Mouse (Mus musculus) liver, embryonic 15.5 days (tissue): ENCODE data around the gene Susd2. TPM values are rescaled to one million over a fixed set of nuclear protein-coding genes. Genes with fewer than 3 reads are reported as not detected.

Experiments used
- ATAC-seq: fragments of 200-750 bp; cut with Nextera tagmentation; 2 replicates; pipeline ENCODE4 v1.8.0; 2017; ENCODE audit warnings: moderate number of reproducible peaks, mild to moderate bottlenecking, moderate library complexity; ENCODE audit not compliant: insufficient read depth
- H3K27ac ChIP-seq: fragments of 300-500 bp; sonication (generic); replicated peaks from 2 replicates; pipeline ENCODE4 v1.5.1; 2015; ENCODE audit warnings: mild to moderate bottlenecking, inconsistent platforms
- H3K27me3 ChIP-seq: fragments of 300-500 bp; sonication (generic); 2 replicates; pipeline ENCODE4 v1.6.1; 2015; ENCODE audit warnings: mild to moderate bottlenecking, inconsistent platforms
- H3K36me3 ChIP-seq: fragments of 300-500 bp; sonication (generic); replicated peaks from 2 replicates; pipeline ENCODE4 v1.6.1; 2015; ENCODE audit warnings: moderate library complexity, mild to moderate bottlenecking, inconsistent platforms
- H3K4me1 ChIP-seq: fragments of 300-500 bp; sonication (generic); replicated peaks from 2 replicates; pipeline ENCODE4 v1.6.1; 2015; ENCODE audit warnings: inconsistent platforms
- H3K4me2 ChIP-seq: fragments of 300-500 bp; sonication (generic); 2 replicates; pipeline ENCODE4 v1.6.1; 2015; ENCODE audit warnings: moderate library complexity, mild to moderate bottlenecking, inconsistent platforms
- H3K4me3 ChIP-seq: fragments of 300-500 bp; sonication (generic); replicated peaks from 2 replicates; pipeline ENCODE4 v1.5.1; 2015; ENCODE audit warnings: mild to moderate bottlenecking, inconsistent platforms
- H3K9ac ChIP-seq: fragments of 300-500 bp; sonication (generic); 2 replicates; pipeline ENCODE4 v1.6.1; 2015; ENCODE audit warnings: moderate library complexity, mild to moderate bottlenecking, inconsistent platforms
- H3K9me3 ChIP-seq: fragments of 300-500 bp; sonication (generic); replicated peaks from 2 replicates; pipeline ENCODE4 v1.6.1; 2016; ENCODE audit warnings: inconsistent platforms
- WGBS: fragments of 180-500 bp; shearing (Covaris S2); methylation state at CpG from one replicate; pipeline ENCODE4 v1.1.7; 2015; ENCODE audit warnings: mixed read lengths; ENCODE audit not compliant: insufficient replicate concordance; 5-methylcytosine and 5-hydroxymethylcytosine counted together
- polyA plus RNA-seq: library from polyadenylated mRNA; unstranded; fragments of >200 nt; fragmentation: Nextera tagmentation; extraction: Ambion mirVana; gene quantifications from 2 replicates; pipeline ENCODE4 v1.2.1, GENCODE M21; 2015

Susd2 gene
- polyA plus RNA-seq, 1 experiment from 2014 or later: 1.9 TPM

GRCm38 (mm10) chr10:75654053-75654452 is 10.2 kb upstream of the Susd2 start:
- WGBS: 73% methylated on average over 4 of the region's 4 CpGs
- Histone ChIP-seq H3K4me3 (no peak overlapping the region), H3K27me3 (no peaks in the 10 kb centered on the region), H3K27ac (no peak overlapping the region), H3K36me3 (peaks cover 97% of the 10 kb centered on the region), H3K4me2 (no peak overlapping the region), H3K9ac (no peak overlapping the region), H3K9me3 (no peaks in the 10 kb centered on the region), H3K4me1 (no peaks in the 10 kb centered on the region)
- 0 out of 2 replicates have a peak, but pooled peaks have one; percentile 6 for ATAC-seq

- Histone ChIP-seq H3K4me1 (no peaks in the 10 kb centered on the region), H3K9me3 (no peaks in the 10 kb centered on the region), H3K27me3 (no peaks in the 10 kb centered on the region), H3K36me3 (peaks cover 93% of the 10 kb centered on the region), H3K4me2 (no peak overlapping the region), H3K4me3 (no peak overlapping the region), H3K27ac (no peak overlapping the region), H3K9ac (no peak overlapping the region)
- WGBS: 85% methylated on average over 16 of the region's 16 CpGs
- ATAC-seq: no peak
Measured at GRCm38 (mm10) chr10:75651381-75652068, 7.7 kb upstream of the Susd2 start.

GRCm38 (mm10) chr10:75650306-75650902 is 6.6 kb upstream of the Susd2 start:
- no peaks in the 10 kb centered on the region for H3K27me3 ChIP-seq
- H3K9ac ChIP-seq: no peak overlapping the region
- no peaks in the 10 kb centered on the region for H3K4me1 ChIP-seq
- H3K36me3 ChIP-seq: peaks cover 88% of the 10 kb centered on the region
- no peak overlapping the region for H3K4me2 ChIP-seq
- 78% methylated on average over 6 of the region's 6 CpGs for WGBS
- no peak for ATAC-seq
- no peak overlapping the region for H3K27ac ChIP-seq
- no peaks in the 10 kb centered on the region for H3K9me3 ChIP-seq
- no peak overlapping the region for H3K4me3 ChIP-seq

- ATAC-seq: no peak
- H3K4me1 ChIP-seq: peaks cover under 1% of the 10 kb centered on the region; the same call in 1 of the 2 replicates
- no peak overlapping the region for H3K27ac ChIP-seq
- 79% methylated on average over 4 of the region's 4 CpGs for WGBS
- no peak overlapping the region for H3K9ac ChIP-seq
- H3K27me3 ChIP-seq: no peaks in the 10 kb centered on the region
- H3K4me3 ChIP-seq: no peak overlapping the region
- H3K9me3 ChIP-seq: no peaks in the 10 kb centered on the region
- no peak overlapping the region for H3K4me2 ChIP-seq
- H3K36me3 ChIP-seq: peaks cover 81% of the 10 kb centered on the region
Measured at GRCm38 (mm10) chr10:75649406-75649995, 5.7 kb upstream of the Susd2 start.

GRCm38 (mm10) chr10:75649001-75649400 is 5.2 kb upstream of the Susd2 start:
- H3K36me3 ChIP-seq: peaks cover 76% of the 10 kb centered on the region
- no peaks in the 10 kb centered on the region for H3K27me3 ChIP-seq
- H3K4me3 ChIP-seq: no peak overlapping the region
- H3K27ac ChIP-seq: no peak overlapping the region
- WGBS: 85% methylated on average over 7 of the region's 7 CpGs
- peaks cover 6% of the 10 kb centered on the region for H3K4me1 ChIP-seq
- no peak for ATAC-seq
- no peaks in the 10 kb centered on the region for H3K9me3 ChIP-seq
- no peak overlapping the region for H3K9ac ChIP-seq
- no peak overlapping the region for H3K4me2 ChIP-seq

GRCm38 (mm10) chr10:75648091-75648490 is 4.3 kb upstream of the Susd2 start:
- Histone ChIP-seq H3K4me2 (no peak overlapping the region), H3K4me3 (no peak overlapping the region), H3K4me1 (peaks cover 15% of the 10 kb centered on the region), H3K27ac (no peak overlapping the region), H3K27me3 (no peaks in the 10 kb centered on the region), H3K36me3 (peaks cover 67% of the 10 kb centered on the region), H3K9ac (no peak overlapping the region), H3K9me3 (no peaks in the 10 kb centered on the region)
- WGBS: 83% methylated on average over 6 of the region's 6 CpGs
- no peak for ATAC-seq

- no peak overlapping the region for H3K9ac ChIP-seq
- no peaks in the 10 kb centered on the region for H3K9me3 ChIP-seq
- H3K4me2 ChIP-seq: no peak overlapping the region
- no peak for ATAC-seq
- no peaks in the 10 kb centered on the region for H3K27me3 ChIP-seq
- H3K4me1 ChIP-seq: peaks cover 22% of the 10 kb centered on the region
- peaks cover 60% of the 10 kb centered on the region for H3K36me3 ChIP-seq
- H3K4me3 ChIP-seq: no peak overlapping the region
- WGBS: 87% methylated on average over 3 of the region's 3 CpGs
- H3K27ac ChIP-seq: no peak overlapping the region
Measured at GRCm38 (mm10) chr10:75647362-75647761, 3.6 kb upstream of the Susd2 start.

- no peaks in the 10 kb centered on the region for H3K27me3 ChIP-seq
- H3K9ac ChIP-seq: no peak overlapping the region
- no peak overlapping the region for H3K27ac ChIP-seq
- no peak overlapping the region for H3K4me3 ChIP-seq
- ATAC-seq: no peak
- H3K9me3 ChIP-seq: no peaks in the 10 kb centered on the region
- WGBS: 81% methylated on average over 6 of the region's 6 CpGs
- H3K4me2 ChIP-seq: no peak overlapping the region
- H3K4me1 ChIP-seq: peaks cover 29% of the 10 kb centered on the region
- H3K36me3 ChIP-seq: peaks cover 51% of the 10 kb centered on the region
Measured at GRCm38 (mm10) chr10:75646406-75646805, 2.6 kb upstream of the Susd2 start.

- H3K9ac ChIP-seq: no peak overlapping the region
- no peak for ATAC-seq
- no peak overlapping the region for H3K4me3 ChIP-seq
- H3K27me3 ChIP-seq: no peaks in the 10 kb centered on the region
- no peaks in the 10 kb centered on the region for H3K9me3 ChIP-seq
- H3K36me3 ChIP-seq: peaks cover 43% of the 10 kb centered on the region
- WGBS: 88% methylated on average over 8 of the region's 8 CpGs
- peaks cover 29% of the 10 kb centered on the region for H3K4me1 ChIP-seq
- no peak overlapping the region for H3K27ac ChIP-seq
- H3K4me2 ChIP-seq: no peak overlapping the region
Measured at GRCm38 (mm10) chr10:75645616-75646015, 1.8 kb upstream of the Susd2 start.

GRCm38 (mm10) chr10:75642891-75643290 is 917 bp downstream of the Susd2 start:
- 59% methylated on average over 2 of the region's 2 CpGs for WGBS
- Histone ChIP-seq H3K4me3 (no peak overlapping the region), H3K4me2 (0 out of 2 replicates have a peak overlapping the region, but pooled peaks have one; percentile 34), H3K36me3 (peaks cover 17% of the 10 kb centered on the region), H3K9ac (no peak overlapping the region), H3K27me3 (no peaks in the 10 kb centered on the region), H3K27ac (no peak overlapping the region), H3K4me1 (peaks cover 29% of the 10 kb centered on the region), H3K9me3 (no peaks in the 10 kb centered on the region)
- no peak for ATAC-seq

GRCm38 (mm10) chr10:75642436-75642835 is 1.4 kb downstream of the Susd2 start:
- no peaks in the 10 kb centered on the region for H3K27me3 ChIP-seq
- WGBS: 72% methylated on average over 9 of the region's 9 CpGs
- H3K4me2 ChIP-seq: no peak overlapping the region

More at GRCm38 (mm10) chr10:75642436-75642835, 1.4 kb downstream of the Susd2 start:
- no peak for ATAC-seq
- H3K9me3 ChIP-seq: no peaks in the 10 kb centered on the region
- peaks cover 29% of the 10 kb centered on the region for H3K4me1 ChIP-seq
- H3K9ac ChIP-seq: no peak overlapping the region
- H3K36me3 ChIP-seq: peaks cover 12% of the 10 kb centered on the region
- H3K4me3 ChIP-seq: no peak overlapping the region
- no peak overlapping the region for H3K27ac ChIP-seq
